Mouse (Mus musculus): ENCODE results near the gene AC170998.1.

Gene AC170998.1

GRCm38 (mm10) chr17:28725783-28726182 lies at the start of gene AC170998.1:
TSS of gene AC170998.1 (plus strand) at chr17:28726083.
- no peak for DNase-seq (ENCODE audit: low read depth)

- DNase-seq (ENCODE audit: low read depth) = no peak
Observed at GRCm38 (mm10) chr17:28682311-28683084, 43.4 kb upstream of the AC170998.1 start.

GRCm38 (mm10) chr17:28683601-28684000 lies 42.3 kb upstream of the AC170998.1 start:
- no peak for DNase-seq (ENCODE audit: low read depth)

GRCm38 (mm10) chr17:28684631-28685030 lies 41.3 kb upstream of the AC170998.1 start:
- no peak for DNase-seq (ENCODE audit: low read depth)

- no peak for DNase-seq (ENCODE audit: low read depth)
Observed at GRCm38 (mm10) chr17:28687354-28687753, 38.5 kb upstream of the AC170998.1 start.

- no peak for DNase-seq (ENCODE audit: low read depth)
Observed at GRCm38 (mm10) chr17:28689586-28690283, 36.1 kb upstream of the AC170998.1 start, which contains the start of gene Slc26a8. TSS of gene Slc26a8 (minus strand) at chr17:28690233.

- peak; percentile 95 for DNase-seq (ENCODE audit: low read depth)
Observed at GRCm38 (mm10) chr17:28690776-28691686, 34.9 kb upstream of the AC170998.1 start, which contains the start of gene Mapk14. TSS of gene Mapk14 (plus strand) at chr17:28691329.

GRCm38 (mm10) chr17:28691687-28692340 lies 34.1 kb upstream of the AC170998.1 start:
- DNase-seq (ENCODE audit: low read depth) = no peak

- DNase-seq (ENCODE audit: low read depth) = no peak
Observed at GRCm38 (mm10) chr17:28692341-28692710, 33.6 kb upstream of the AC170998.1 start.

- DNase-seq (ENCODE audit: low read depth) = no peak
Observed at GRCm38 (mm10) chr17:28693086-28693485, 32.8 kb upstream of the AC170998.1 start.

GRCm38 (mm10) chr17:28694078-28694477 lies 31.8 kb upstream of the AC170998.1 start:
- no peak for DNase-seq (ENCODE audit: low read depth)

GRCm38 (mm10) chr17:28694832-28695231 lies 31.1 kb upstream of the AC170998.1 start:
- no peak for DNase-seq (ENCODE audit: low read depth)

GRCm38 (mm10) chr17:28696641-28697040 lies 29.2 kb upstream of the AC170998.1 start:
- no peak for DNase-seq (ENCODE audit: low read depth)

- no peak for DNase-seq (ENCODE audit: low read depth)
Observed at GRCm38 (mm10) chr17:28697290-28698195, 28.3 kb upstream of the AC170998.1 start.

- DNase-seq (ENCODE audit: low read depth) = no peak
Observed at GRCm38 (mm10) chr17:28698245-28698644, 27.6 kb upstream of the AC170998.1 start.

GRCm38 (mm10) chr17:28698672-28699071 lies 27.2 kb upstream of the AC170998.1 start:
- no peak for DNase-seq (ENCODE audit: low read depth)

- no peak for DNase-seq (ENCODE audit: low read depth)
Observed at GRCm38 (mm10) chr17:28699789-28700188, 26.1 kb upstream of the AC170998.1 start.

GRCm38 (mm10) chr17:28701171-28701570 lies 24.7 kb upstream of the AC170998.1 start:
- DNase-seq (ENCODE audit: low read depth) = no peak

- no peak for DNase-seq (ENCODE audit: low read depth)
Observed at GRCm38 (mm10) chr17:28701737-28702136, 24.1 kb upstream of the AC170998.1 start.

GRCm38 (mm10) chr17:28702646-28703045 lies 23.2 kb upstream of the AC170998.1 start:
- DNase-seq (ENCODE audit: low read depth) = no peak

- no peak for DNase-seq (ENCODE audit: low read depth)
Observed at GRCm38 (mm10) chr17:28706697-28707096, 19.2 kb upstream of the AC170998.1 start.
